Mouse (Mus musculus): ENCODE results near the gene Hivep3.

- TF ChIP-seq CTCF (IDR thresholded peaks at IDR 0.05; ENCODE audit: borderline replicate concordance, control insufficient read depth, extremely low read depth, insufficient read depth, low read length, poor library complexity) (no peak), POLR2A (IDR thresholded peaks at IDR 0.05; ENCODE audit: control insufficient read depth, extremely low read depth, insufficient read depth, low read length, poor library complexity) (no peak)
Observed at GRCm38 (mm10) chr4:120106362-120106761, 372.8 kb downstream of the Hivep3 start.

All from thymus, adult 2 months (tissue).